Mouse (Mus musculus) left cerebral cortex, postnatal 36 days (tissue): ENCODE data around the gene Inpp5f. TPM values are rescaled to one million over a fixed set of nuclear protein-coding genes. Genes with fewer than 3 reads are reported as not detected.
A peak's percentile ranks its signal among the peaks of the same experiment; 100 is the strongest.
"Not testable (repeated sequence)": the region's sequence is repeated elsewhere in the genome, so short reads cannot be mapped to it uniquely, and the experiment has no call there.

Experiments used
- DNase-seq, 2 experiments: peaks; one replicate each; pipeline ENCODE4 v3.0.0; 2021 to 2022; ENCODE audit warnings: low spot score in 2 of 2, mixed read lengths in 1 of 2
- intact Hi-C: fragments of 180-260 bp; cut with DNase I; formaldehyde crosslinking; loops from one replicate; pipeline ENCODE4 v1.15.1; 2025
- total RNA-seq, 2 experiments: library from RNA; stranded (reverse); gene quantifications; 2 replicates each; pipeline ENCODE4 v1.2.3; 2021

The Inpp5f gene
- total RNA-seq, 2 experiments from 2014 or later: 88.9 to 94.6 TPM

- intact Hi-C loops: loop anchor here (5.0 kb wide), 3 partner anchors 76 to 129 kb away; partner anchors contain the start of gene Tial1
- DNase-seq: no peak
Measured at GRCm38 (mm10) chr7:128591345-128592084, 19.6 kb upstream of the Inpp5f start.

GRCm38 (mm10) chr7:128592118-128592935 is 18.8 kb upstream of the Inpp5f start:
- DNase-seq: peak; percentile 28 to 38
- intact Hi-C loops: loop anchor here (5.0 kb wide), 3 partner anchors 75 to 130 kb away; partner anchors contain the start of gene Tial1

GRCm38 (mm10) chr7:128592936-128593241 is 18.2 kb upstream of the Inpp5f start:
- no peak for DNase-seq
- intact Hi-C loops: loop anchor here (5.0 kb wide), 3 partner anchors 74 to 131 kb away; partner anchors contain the start of gene Tial1

- DNase-seq: no peak
- intact Hi-C loops: no loop called here
Measured at GRCm38 (mm10) chr7:128596274-128596673, 14.9 kb upstream of the Inpp5f start.

- intact Hi-C loops: no loop called here
Measured at GRCm38 (mm10) chr7:128599072-128599471, 12.1 kb upstream of the Inpp5f start.

GRCm38 (mm10) chr7:128601826-128602225 is 9.3 kb upstream of the Inpp5f start:
- DNase-seq: no peak
- intact Hi-C loops: no loop called here

More at GRCm38 (mm10) chr7:128599072-128599471, 12.1 kb upstream of the Inpp5f start:
- DNase-seq: no peak

GRCm38 (mm10) chr7:128609936-128610335 is 1.2 kb upstream of the Inpp5f start:
- intact Hi-C loops: loop anchor here (5.0 kb wide), 1 partner anchor 58 kb away; no protein-coding TSS in a partner anchor
- not testable (repeated sequence) for DNase-seq

GRCm38 (mm10) chr7:128610490-128610889 is 638 bp upstream of the Inpp5f start:
- intact Hi-C loops: loop anchor here (5.0 kb wide), 1 partner anchor 58 kb away; no protein-coding TSS in a partner anchor
- no peak for DNase-seq

- intact Hi-C loops: loop anchor here (5.0 kb wide), 1 partner anchor 60 kb away; no protein-coding TSS in a partner anchor
- no peak for DNase-seq
Measured at GRCm38 (mm10) chr7:128611799-128612411, 777 bp downstream of the Inpp5f start.

GRCm38 (mm10) chr7:128612521-128613181 is 1.5 kb downstream of the Inpp5f start:
- DNase-seq: no peak
- intact Hi-C loops: loop anchor here (5.0 kb wide), 1 partner anchor 60 kb away; no protein-coding TSS in a partner anchor

- DNase-seq: no peak
- intact Hi-C loops: loop anchor here (5.0 kb wide), 1 partner anchor 61 kb away; no protein-coding TSS in a partner anchor
Measured at GRCm38 (mm10) chr7:128613578-128613977, 2.5 kb downstream of the Inpp5f start.

- DNase-seq: no peak
- intact Hi-C loops: no loop called here
Measured at GRCm38 (mm10) chr7:128617587-128617986, 6.5 kb downstream of the Inpp5f start.

GRCm38 (mm10) chr7:128620178-128620577 is 9.1 kb downstream of the Inpp5f start:
- no peak for DNase-seq
- intact Hi-C loops: no loop called here

- no peak for DNase-seq
- intact Hi-C loops: no loop called here
Measured at GRCm38 (mm10) chr7:128622266-128622961, 11.3 kb downstream of the Inpp5f start.

- intact Hi-C loops: no loop called here
- no peak for DNase-seq
Measured at GRCm38 (mm10) chr7:128622994-128623393, 11.9 kb downstream of the Inpp5f start.

- intact Hi-C loops: no loop called here
- no peak for DNase-seq
Measured at GRCm38 (mm10) chr7:128625382-128625781, 14.3 kb downstream of the Inpp5f start.

- intact Hi-C loops: no loop called here
- DNase-seq: no peak
Measured at GRCm38 (mm10) chr7:128626601-128627000, 15.5 kb downstream of the Inpp5f start.

GRCm38 (mm10) chr7:128627251-128627650 is 16.1 kb downstream of the Inpp5f start:
- intact Hi-C loops: no loop called here
- no peak for DNase-seq

- no peak for DNase-seq
Measured at GRCm38 (mm10) chr7:128627723-128628122, 16.6 kb downstream of the Inpp5f start.

More at GRCm38 (mm10) chr7:128627723-128628122, 16.6 kb downstream of the Inpp5f start:
- intact Hi-C loops: no loop called here
